Mouse (Mus musculus): Measurements from ENCODE around the gene Ccdc144b.
A peak's percentile ranks its signal among the peaks of the same experiment; 100 is the strongest.

Gene Ccdc144b

GRCm38 (mm10) chr3:36029993-36030392, 23.4 kb downstream of the Ccdc144b start:
- no peak for DNase-seq (ENCODE audit: low read depth, low spot score)

GRCm38 (mm10) chr3:36025732-36026131, 27.6 kb downstream of the Ccdc144b start:
- no peak for DNase-seq (ENCODE audit: low read depth, low spot score)

- DNase-seq (ENCODE audit: low read depth, low spot score) = no peak
These were observed 42.1 kb downstream of the Ccdc144b start for GRCm38 (mm10) chr3:36011239-36011638.

- no peak for DNase-seq (ENCODE audit: low read depth, low spot score)
These were observed 44.8 kb downstream of the Ccdc144b start for GRCm38 (mm10) chr3:36008411-36009154.

- peak; percentile 46 for DNase-seq (ENCODE audit: low read depth, low spot score)
These were observed 49.1 kb downstream of the Ccdc144b start for GRCm38 (mm10) chr3:36004028-36004895.

- peak; percentile 97 for DNase-seq (ENCODE audit: low read depth, low spot score)
These were observed 52.8 kb downstream of the Ccdc144b start, which contains the start of gene Mccc1 for GRCm38 (mm10) chr3:36000275-36001239. TSS of gene Mccc1 (minus strand) at chr3:36000678.

- DNase-seq (ENCODE audit: low read depth, low spot score) = no peak
These were observed 58.5 kb downstream of the Ccdc144b start for GRCm38 (mm10) chr3:35994552-35995531.

GRCm38 (mm10) chr3:35990715-35991114, 62.6 kb downstream of the Ccdc144b start:
- DNase-seq (ENCODE audit: low read depth, low spot score) = no peak

GRCm38 (mm10) chr3:35988031-35988430, 65.3 kb downstream of the Ccdc144b start:
- DNase-seq (ENCODE audit: low read depth, low spot score) = no peak

GRCm38 (mm10) chr3:35986266-35986665, 67.1 kb downstream of the Ccdc144b start:
- DNase-seq (ENCODE audit: low read depth, low spot score) = no peak

- peak; percentile 67 for DNase-seq (ENCODE audit: low read depth, low spot score)
These were observed 79.8 kb downstream of the Ccdc144b start for GRCm38 (mm10) chr3:35973551-35973950.

GRCm38 (mm10) chr3:35972985-35973384, 80.4 kb downstream of the Ccdc144b start:
- peak; percentile 66 for DNase-seq (ENCODE audit: low read depth, low spot score)

GRCm38 (mm10) chr3:35971149-35971548, 82.2 kb downstream of the Ccdc144b start:
- no peak for DNase-seq (ENCODE audit: low read depth, low spot score)

GRCm38 (mm10) chr3:35970441-35970840, 82.9 kb downstream of the Ccdc144b start:
- no peak for DNase-seq (ENCODE audit: low read depth, low spot score)

- DNase-seq (ENCODE audit: low read depth, low spot score) = no peak
These were observed 85.9 kb downstream of the Ccdc144b start for GRCm38 (mm10) chr3:35967366-35967921.

GRCm38 (mm10) chr3:35966493-35966892, 86.9 kb downstream of the Ccdc144b start:
- no peak for DNase-seq (ENCODE audit: low read depth, low spot score)

GRCm38 (mm10) chr3:35964928-35965327, 88.4 kb downstream of the Ccdc144b start:
- DNase-seq (ENCODE audit: low read depth, low spot score) = no peak

GRCm38 (mm10) chr3:35963921-35964320, 89.4 kb downstream of the Ccdc144b start:
- DNase-seq (ENCODE audit: low read depth, low spot score) = no peak

GRCm38 (mm10) chr3:35963401-35963800, 89.9 kb downstream of the Ccdc144b start:
- no peak for DNase-seq (ENCODE audit: low read depth, low spot score)

GRCm38 (mm10) chr3:35962967-35963366, 90.4 kb downstream of the Ccdc144b start:
- peak; percentile 21 for DNase-seq (ENCODE audit: low read depth, low spot score)
